Comparison of ENCODE assay signal across 14 mouse cellular contexts in the genomic region with DNA sequence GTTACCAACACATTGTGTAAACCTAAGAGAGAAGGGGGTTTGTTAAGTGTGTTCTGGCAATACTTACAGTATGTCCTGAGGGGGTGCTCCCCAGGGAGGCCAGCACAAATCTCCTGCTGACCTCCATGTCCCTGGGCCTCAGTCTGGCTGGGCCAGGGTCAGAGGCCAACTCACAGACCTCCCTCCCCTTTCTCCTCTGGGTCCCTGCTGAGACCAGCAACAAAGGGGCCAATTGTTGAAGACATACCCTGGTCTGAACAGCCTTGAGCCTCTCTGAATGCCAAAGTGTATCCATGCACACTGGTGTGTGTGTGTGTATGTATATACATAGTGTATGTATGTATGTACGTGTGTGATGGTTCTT.
A peak's percentile ranks its signal among the peaks of the same experiment; 100 is the strongest.
DNase-seq lines count a peak whose midpoint lies in the region; ATAC-seq and TF ChIP-seq lines count a peak whose summit lies in the region.
"Had no signal": no experiment of that assay in that cellular context is flagged by ENCODE, and none has a peak within 500 bp of the region (broad histone marks: within the 10 kb centered on the region; RNA-seq: fewer than 3 reads in every experiment).

No protein-coding gene starts in this region.

- TF ChIP-seq CTCF in lung, postnatal 0 days (IDR thresholded peaks at IDR 0.05): no peak

- TF ChIP-seq EP300 in lung, postnatal 0 days (IDR thresholded peaks at IDR 0.05): no peak

- no peak overlapping the region for H3K4me2 ChIP-seq in kidney, embryonic 14.5 days (replicated peaks; ENCODE audit: low read depth, low read length)
- no peak overlapping the region for H3K4me2 ChIP-seq in intestine, embryonic 15.5 days (replicated peaks)
- H3K4me2 ChIP-seq in limb, embryonic 14.5 days (replicated peaks; ENCODE audit: low read depth, low read length, severe bottlenecking): no peak overlapping the region
- no peak overlapping the region for H3K4me2 ChIP-seq in lung, postnatal 0 days (replicated peaks; ENCODE audit: low read depth, low read length)

- no peak for DNase-seq in kidney, postnatal 36 days
- peak; percentile 85 for DNase-seq in embryonic facial prominence, embryonic 10.5 days (ENCODE audit: low spot score)
- DNase-seq in limb, embryonic 14.5 days (ENCODE audit: low spot score): no peak
- no peak for DNase-seq in lung, postnatal 0 days (ENCODE audit: low spot score)
- no peak for DNase-seq in Muller cell, postnatal 12 days (ENCODE audit: inconsistent ontology term)
- DNase-seq in heart, adult 11 months: no peak
- DNase-seq: cerebellum, adult 8-10 months; heart, postnatal 36 days had no signal

- no peaks in the 10 kb centered on the region for H3K9me3 ChIP-seq in kidney, embryonic 14.5 days (ENCODE audit: control insufficient read depth, low read length)
- H3K9me3 ChIP-seq in embryonic facial prominence, embryonic 10.5 days: no peaks in the 10 kb centered on the region
- no peaks in the 10 kb centered on the region for H3K9me3 ChIP-seq in intestine, embryonic 15.5 days
- H3K9me3 ChIP-seq in limb, embryonic 14.5 days (ENCODE audit: control insufficient read depth, low read length): no peaks in the 10 kb centered on the region
- no peaks in the 10 kb centered on the region for H3K9me3 ChIP-seq in lung, postnatal 0 days (ENCODE audit: low read length)
- H3K9me3 ChIP-seq: heart, embryonic 10.5 days had no signal

- H3K27me3 ChIP-seq in kidney, embryonic 14.5 days (ENCODE audit: control insufficient read depth, insufficient read depth, low read length): no peaks in the 10 kb centered on the region
- peaks cover 15% of the 10 kb centered on the region for H3K27me3 ChIP-seq in embryonic facial prominence, embryonic 10.5 days (replicated peaks; ENCODE audit: low read depth, poor library complexity, severe bottlenecking)
- H3K27me3 ChIP-seq in intestine, embryonic 15.5 days (replicated peaks): no peaks in the 10 kb centered on the region
- H3K27me3 ChIP-seq in limb, embryonic 14.5 days (ENCODE audit: control insufficient read depth, insufficient read depth, low read length): no peaks in the 10 kb centered on the region
- H3K27me3 ChIP-seq in lung, postnatal 0 days (replicated peaks; ENCODE audit: insufficient read depth, low read length): no peaks in the 10 kb centered on the region

- peak; percentile 79 for ATAC-seq in kidney, embryonic 14.5 days (ENCODE audit: low FRiP score, low TSS enrichment)
- ATAC-seq in intestine, embryonic 15.5 days: no peak
- peak; percentile 56; the same call in 1 of the 2 replicates for ATAC-seq in limb, embryonic 14.5 days (ENCODE audit: low FRiP score, low read depth)
- ATAC-seq in lung, postnatal 0 days: no peak
- ATAC-seq: CD4-positive, CD25-positive, alpha-beta regulatory T cell, adult 4 months had no signal

- no peak overlapping the region for H3K9ac ChIP-seq in kidney, embryonic 14.5 days (ENCODE audit: low read depth, low read length)
- no peak overlapping the region for H3K9ac ChIP-seq in intestine, embryonic 15.5 days
- no peak overlapping the region for H3K9ac ChIP-seq in limb, embryonic 14.5 days (ENCODE audit: low read depth, low read length, severe bottlenecking)
- no peak overlapping the region for H3K9ac ChIP-seq in lung, postnatal 0 days (replicated peaks; ENCODE audit: low read depth)

- no peaks in the 10 kb centered on the region for H3K36me3 ChIP-seq in kidney, embryonic 14.5 days (ENCODE audit: control insufficient read depth, insufficient read depth, low read length)
- no peaks in the 10 kb centered on the region for H3K36me3 ChIP-seq in embryonic facial prominence, embryonic 10.5 days (replicated peaks)
- H3K36me3 ChIP-seq in intestine, embryonic 15.5 days: no peaks in the 10 kb centered on the region
- H3K36me3 ChIP-seq in limb, embryonic 14.5 days (ENCODE audit: control insufficient read depth, insufficient read depth, low read length): no peaks in the 10 kb centered on the region
- H3K36me3 ChIP-seq in lung, postnatal 0 days (ENCODE audit: insufficient read depth, low read length): no peaks in the 10 kb centered on the region
- H3K36me3 ChIP-seq: heart, embryonic 10.5 days had no signal

- 35% methylated on average over 1 of the region's 1 CpGs for WGBS in kidney, embryonic 14.5 days
- WGBS in embryonic facial prominence, embryonic 10.5 days: 13% methylated on average over 1 of the region's 1 CpGs
- 57% methylated on average over 1 of the region's 1 CpGs for WGBS in intestine, embryonic 15.5 days
- 35% methylated on average over 1 of the region's 1 CpGs for WGBS in limb, embryonic 14.5 days
- WGBS in lung, postnatal 0 days: 64% methylated on average over 1 of the region's 1 CpGs

- peaks cover 26% of the 10 kb centered on the region for H3K4me1 ChIP-seq in kidney, embryonic 14.5 days (ENCODE audit: control insufficient read depth, insufficient read depth, low read length)
- H3K4me1 ChIP-seq in embryonic facial prominence, embryonic 10.5 days: peaks cover 63% of the 10 kb centered on the region
- peaks cover 11% of the 10 kb centered on the region; the same call in 1 of the 2 replicates for H3K4me1 ChIP-seq in intestine, embryonic 15.5 days (replicated peaks)
- H3K4me1 ChIP-seq in limb, embryonic 14.5 days (ENCODE audit: control insufficient read depth, insufficient read depth, low read length): peaks cover 24% of the 10 kb centered on the region
- no peaks in the 10 kb centered on the region for H3K4me1 ChIP-seq in lung, postnatal 0 days (ENCODE audit: insufficient read depth, low read depth, low read length)

- no peak for TF ChIP-seq POLR2A in limb, embryonic 14.5 days (IDR thresholded peaks at IDR 0.05; ENCODE audit: borderline replicate concordance, extremely low read depth, insufficient read depth, insufficient read length)

- H3K4me3 ChIP-seq in kidney, embryonic 14.5 days (ENCODE audit: low read length): no peak overlapping the region
- H3K4me3 ChIP-seq in embryonic facial prominence, embryonic 10.5 days: peak overlapping the region; percentile 21; the same call in 1 of the 2 replicates
- no peak overlapping the region for H3K4me3 ChIP-seq in intestine, embryonic 15.5 days (replicated peaks)
- no peak overlapping the region for H3K4me3 ChIP-seq in limb, embryonic 14.5 days (replicated peaks; ENCODE audit: low read length)
- H3K4me3 ChIP-seq in lung, postnatal 0 days (ENCODE audit: low read depth, low read length): no peak overlapping the region
- H3K4me3 ChIP-seq: erythroblast, embryonic 14.5 days; heart, embryonic 10.5 days; myocyte had no signal

- H3K27ac ChIP-seq in kidney, embryonic 14.5 days (ENCODE audit: low read depth, low read length): peak overlapping the region; percentile 79; the same call in 1 of the 2 replicates
- peak overlapping the region; percentile 83 for H3K27ac ChIP-seq in embryonic facial prominence, embryonic 10.5 days (replicated peaks)
- 0 out of 2 replicates have a peak overlapping the region, but pooled peaks have one; percentile 28 for H3K27ac ChIP-seq in intestine, embryonic 15.5 days
- no peak overlapping the region for H3K27ac ChIP-seq in limb, embryonic 14.5 days (replicated peaks; ENCODE audit: low read depth, low read length)
- H3K27ac ChIP-seq in lung, postnatal 0 days (ENCODE audit: low read length): no peak overlapping the region

Comparison
In these comparisons a context has a peak if more than half of its experiments do, and no peak if none do; other contexts are left out.
1. ATAC-seq: peak in kidney, embryonic 14.5 days (single experiment) and limb, embryonic 14.5 days (single experiment); none in intestine, embryonic 15.5 days (single experiment) and lung, postnatal 0 days (single experiment).
2. H3K27ac ChIP-seq: peak in kidney, embryonic 14.5 days (single experiment), embryonic facial prominence, embryonic 10.5 days (single experiment) and intestine, embryonic 15.5 days (single experiment); none in limb, embryonic 14.5 days (single experiment) and lung, postnatal 0 days (single experiment).